Mouse (Mus musculus): Measurements from ENCODE around the gene Sgo2a. TPM values are rescaled to one million over a fixed set of nuclear protein-coding genes. Genes with fewer than 3 reads are reported as not detected.

The Sgo2a gene
- polyA plus RNA-seq, 1 experiment from 2014 or later = 4.4 TPM

- no peak overlapping the region for H3K4me3 ChIP-seq (ENCODE audit: low read depth, low read length)
- no peaks in the 10 kb centered on the region for H3K4me1 ChIP-seq (replicated peaks; ENCODE audit: control insufficient read depth, insufficient read depth)
- H3K36me3 ChIP-seq (ENCODE audit: control insufficient read depth, insufficient read depth, low read length) = no peaks in the 10 kb centered on the region
- no peaks in the 10 kb centered on the region for H3K9me3 ChIP-seq (ENCODE audit: control insufficient read depth, low read length)
- no peak overlapping the region for H3K27ac ChIP-seq (replicated peaks)
- 65% methylated on average over 3 of the region's 3 CpGs for WGBS
- ATAC-seq (ENCODE audit: low FRiP score, low TSS enrichment) = no peak
- no peak overlapping the region for H3K4me2 ChIP-seq (replicated peaks; ENCODE audit: low read depth)
- no peak for TF ChIP-seq CTCF (IDR thresholded peaks at IDR 0.05; ENCODE audit: low read depth)
- TF ChIP-seq EP300 (optimal IDR thresholded peaks at IDR 0.05) = no peak
- H3K9ac ChIP-seq (ENCODE audit: low read length) = no peak overlapping the region
- DNase-seq (ENCODE audit: low spot score) = no peak
- no peaks in the 10 kb centered on the region for H3K27me3 ChIP-seq (ENCODE audit: control insufficient read depth, insufficient read depth, low read length)
Observed at GRCm38 (mm10) chr1:58045076-58045475, 49.3 kb downstream of the Sgo2a start.

- Histone ChIP-seq H3K36me3 (ENCODE audit: control insufficient read depth, insufficient read depth, low read length) (no peaks in the 10 kb centered on the region), H3K4me1 (replicated peaks; ENCODE audit: control insufficient read depth, insufficient read depth) (no peaks in the 10 kb centered on the region), H3K4me3 (ENCODE audit: low read depth, low read length) (no peak overlapping the region), H3K9me3 (ENCODE audit: control insufficient read depth, low read length) (no peaks in the 10 kb centered on the region), H3K27ac (replicated peaks) (no peak overlapping the region), H3K27me3 (ENCODE audit: control insufficient read depth, insufficient read depth, low read length) (no peaks in the 10 kb centered on the region), H3K9ac (ENCODE audit: low read length) (no peak overlapping the region), H3K4me2 (replicated peaks; ENCODE audit: low read depth) (no peak overlapping the region)
- WGBS = 66% methylated on average over 5 of the region's 5 CpGs
- TF ChIP-seq CTCF (IDR thresholded peaks at IDR 0.05; ENCODE audit: low read depth) (no peak), EP300 (optimal IDR thresholded peaks at IDR 0.05) (no peak)
- DNase-seq (ENCODE audit: low spot score) (no peak), ATAC-seq (ENCODE audit: low FRiP score, low TSS enrichment) (no peak)
Observed at GRCm38 (mm10) chr1:58045546-58045945, 49.8 kb downstream of the Sgo2a start.

GRCm38 (mm10) chr1:58046721-58047290 lies 51.0 kb downstream of the Sgo2a start:
- Histone ChIP-seq H3K27ac (replicated peaks) (no peak overlapping the region), H3K4me3 (ENCODE audit: low read depth, low read length) (no peak overlapping the region), H3K9me3 (ENCODE audit: control insufficient read depth, low read length) (no peaks in the 10 kb centered on the region), H3K9ac (ENCODE audit: low read length) (no peak overlapping the region), H3K36me3 (ENCODE audit: control insufficient read depth, insufficient read depth, low read length) (no peaks in the 10 kb centered on the region), H3K4me1 (replicated peaks; ENCODE audit: control insufficient read depth, insufficient read depth) (no peaks in the 10 kb centered on the region), H3K27me3 (ENCODE audit: control insufficient read depth, insufficient read depth, low read length) (no peaks in the 10 kb centered on the region), H3K4me2 (replicated peaks; ENCODE audit: low read depth) (no peak overlapping the region)
- WGBS = 83% methylated on average over 3 of the region's 3 CpGs
- TF ChIP-seq EP300 (optimal IDR thresholded peaks at IDR 0.05) (no peak), CTCF (IDR thresholded peaks at IDR 0.05; ENCODE audit: low read depth) (no peak)
- ATAC-seq (ENCODE audit: low FRiP score, low TSS enrichment) = no peak
- DNase-seq (ENCODE audit: low spot score) = no peak

GRCm38 (mm10) chr1:58049126-58049525 lies 53.4 kb downstream of the Sgo2a start:
- Histone ChIP-seq H3K4me3 (ENCODE audit: low read depth, low read length) (no peak overlapping the region), H3K36me3 (ENCODE audit: control insufficient read depth, insufficient read depth, low read length) (no peaks in the 10 kb centered on the region), H3K27ac (replicated peaks) (no peak overlapping the region), H3K4me1 (replicated peaks; ENCODE audit: control insufficient read depth, insufficient read depth) (no peaks in the 10 kb centered on the region), H3K27me3 (ENCODE audit: control insufficient read depth, insufficient read depth, low read length) (no peaks in the 10 kb centered on the region), H3K4me2 (replicated peaks; ENCODE audit: low read depth) (no peak overlapping the region), H3K9ac (ENCODE audit: low read length) (no peak overlapping the region), H3K9me3 (ENCODE audit: control insufficient read depth, low read length) (no peaks in the 10 kb centered on the region)
- no peak for ATAC-seq (ENCODE audit: low FRiP score, low TSS enrichment)
- no peak for TF ChIP-seq CTCF (IDR thresholded peaks at IDR 0.05; ENCODE audit: low read depth)
- TF ChIP-seq EP300 (optimal IDR thresholded peaks at IDR 0.05) = no peak
- DNase-seq (ENCODE audit: low spot score) = no peak
- 91% methylated on average over 5 of the region's 5 CpGs for WGBS

- TF ChIP-seq CTCF (IDR thresholded peaks at IDR 0.05; ENCODE audit: low read depth) (no peak), EP300 (optimal IDR thresholded peaks at IDR 0.05) (no peak)
- no peaks in the 10 kb centered on the region for H3K27me3 ChIP-seq (ENCODE audit: control insufficient read depth, insufficient read depth, low read length)
- DNase-seq (ENCODE audit: low spot score) (no peak), ATAC-seq (ENCODE audit: low FRiP score, low TSS enrichment) (no peak)
- H3K9me3 ChIP-seq (ENCODE audit: control insufficient read depth, low read length) = no peaks in the 10 kb centered on the region
- WGBS = 84% methylated on average over 11 of the region's 11 CpGs
- H3K4me2 ChIP-seq (replicated peaks; ENCODE audit: low read depth) = no peak overlapping the region
- H3K9ac ChIP-seq (ENCODE audit: low read length) = no peak overlapping the region
- no peak overlapping the region for H3K27ac ChIP-seq (replicated peaks)
- no peak overlapping the region for H3K4me3 ChIP-seq (ENCODE audit: low read depth, low read length)
- H3K4me1 ChIP-seq (replicated peaks; ENCODE audit: control insufficient read depth, insufficient read depth) = no peaks in the 10 kb centered on the region
- H3K36me3 ChIP-seq (ENCODE audit: control insufficient read depth, insufficient read depth, low read length) = no peaks in the 10 kb centered on the region
Observed at GRCm38 (mm10) chr1:58055598-58055997, 59.8 kb downstream of the Sgo2a start.

- DNase-seq (ENCODE audit: low spot score) = no peak
- H3K36me3 ChIP-seq (ENCODE audit: control insufficient read depth, insufficient read depth, low read length) = no peaks in the 10 kb centered on the region
- ATAC-seq (ENCODE audit: low FRiP score, low TSS enrichment) = no peak
Observed at GRCm38 (mm10) chr1:58056074-58056807, 60.5 kb downstream of the Sgo2a start.

More at GRCm38 (mm10) chr1:58056074-58056807, 60.5 kb downstream of the Sgo2a start:
- H3K9me3 ChIP-seq (ENCODE audit: control insufficient read depth, low read length) = no peaks in the 10 kb centered on the region
- no peak overlapping the region for H3K27ac ChIP-seq (replicated peaks)
- H3K4me2 ChIP-seq (replicated peaks; ENCODE audit: low read depth) = no peak overlapping the region
- H3K9ac ChIP-seq (ENCODE audit: low read length) = no peak overlapping the region
- no peaks in the 10 kb centered on the region for H3K4me1 ChIP-seq (replicated peaks; ENCODE audit: control insufficient read depth, insufficient read depth)
- TF ChIP-seq CTCF (IDR thresholded peaks at IDR 0.05; ENCODE audit: low read depth) (no peak), EP300 (optimal IDR thresholded peaks at IDR 0.05) (no peak)
- H3K4me3 ChIP-seq (ENCODE audit: low read depth, low read length) = no peak overlapping the region
- no peaks in the 10 kb centered on the region for H3K27me3 ChIP-seq (ENCODE audit: control insufficient read depth, insufficient read depth, low read length)
- 57% methylated on average over 13 of the region's 13 CpGs for WGBS
